Mouse (Mus musculus) hindbrain, embryonic 12.5 days (tissue): ENCODE data around the gene Dhx16. TPM values are rescaled to one million over a fixed set of nuclear protein-coding genes. Genes with fewer than 3 reads are reported as not detected.
"Not testable (repeated sequence)": the region's sequence is repeated elsewhere in the genome, so short reads cannot be mapped to it uniquely, and the experiment has no call there.

Experiments used
- ATAC-seq: fragments of 200-750 bp; cut with Nextera tagmentation; 2 replicates; pipeline ENCODE4 v1.8.0; 2017; ENCODE audit warnings: moderate TSS enrichment; ENCODE audit not compliant: low FRiP score
- H3K27ac ChIP-seq: fragments of 300-500 bp; sonication (generic); 2 replicates; pipeline ENCODE4 v1.5.1; 2016; ENCODE audit warnings: mild to moderate bottlenecking
- H3K27me3 ChIP-seq: fragments of 300-500 bp; sonication (generic); 2 replicates; pipeline ENCODE4 v1.6.1; 2016; ENCODE audit warnings: mild to moderate bottlenecking
- H3K36me3 ChIP-seq: fragments of 300-500 bp; sonication (generic); 2 replicates; pipeline ENCODE4 v1.6.1; 2016; ENCODE audit warnings: mild to moderate bottlenecking
- H3K4me1 ChIP-seq: fragments of 300-500 bp; sonication (generic); 2 replicates; pipeline ENCODE4 v1.6.1; 2016
- H3K4me2 ChIP-seq: fragments of 300-500 bp; sonication (generic); replicated peaks from 2 replicates; pipeline ENCODE4 v1.6.1; 2016; ENCODE audit warnings: mild to moderate bottlenecking
- H3K4me3 ChIP-seq: fragments of 300-500 bp; sonication (generic); 2 replicates; pipeline ENCODE4 v1.5.1; 2016; ENCODE audit warnings: mild to moderate bottlenecking
- H3K9ac ChIP-seq: fragments of 300-500 bp; sonication (generic); 2 replicates; pipeline ENCODE4 v1.6.1; 2016; ENCODE audit warnings: mild to moderate bottlenecking, moderate library complexity
- H3K9me3 ChIP-seq: fragments of 300-500 bp; sonication (generic); replicated peaks from 2 replicates; pipeline ENCODE4 v1.6.1; 2016; ENCODE audit warnings: mild to moderate bottlenecking
- WGBS: fragments of 180-500 bp; shearing (Covaris S2); methylation state at CpG from one replicate; pipeline ENCODE4 v1.1.7; 2016; 5-methylcytosine and 5-hydroxymethylcytosine counted together
- polyA plus RNA-seq: library from polyadenylated mRNA; unstranded; fragments of >200 nt; fragmentation: Nextera tagmentation; extraction: Ambion mirVana; gene quantifications from 2 replicates; pipeline ENCODE4 v1.2.1, GENCODE M21; 2016

The Dhx16 gene
- polyA plus RNA-seq, 1 experiment from 2014 or later = 45.2 TPM

- Histone ChIP-seq H3K4me1 (peaks cover 40% of the 10 kb centered on the region), H3K4me3 (peak overlapping the region; percentile 80), H3K4me2 (peak overlapping the region; percentile 64), H3K36me3 (peaks cover 31% of the 10 kb centered on the region), H3K9ac (peak overlapping the region; percentile 56), H3K9me3 (no peaks in the 10 kb centered on the region), H3K27ac (peak overlapping the region; percentile 99), H3K27me3 (no peaks in the 10 kb centered on the region)
- WGBS = 3% methylated on average over 5 of the region's 5 CpGs
- peak; percentile 33 for ATAC-seq
Observed at GRCm38 (mm10) chr17:35838570-35838969, 41.0 kb upstream of the Dhx16 start.

- peak overlapping the region; percentile 56 for H3K9ac ChIP-seq
- peak overlapping the region; percentile 99 for H3K27ac ChIP-seq
- peak overlapping the region; percentile 80 for H3K4me3 ChIP-seq
- H3K9me3 ChIP-seq, ATAC-seq, H3K27me3 ChIP-seq: not testable (repeated sequence)
- 63% methylated on average over 3 of the region's 3 CpGs for WGBS
- H3K4me2 ChIP-seq = peak overlapping the region; percentile 64
- peaks cover 27% of the 10 kb centered on the region for H3K36me3 ChIP-seq
- peaks cover 35% of the 10 kb centered on the region for H3K4me1 ChIP-seq
Observed at GRCm38 (mm10) chr17:35839002-35839401, 40.6 kb upstream of the Dhx16 start.

GRCm38 (mm10) chr17:35840561-35840960 is 39.1 kb upstream of the Dhx16 start:
- Histone ChIP-seq H3K9ac (no peak overlapping the region), H3K9me3 (no peaks in the 10 kb centered on the region), H3K27ac (peak overlapping the region; percentile 73; the same call in 1 of the 2 replicates), H3K4me2 (peak overlapping the region; percentile 73), H3K27me3 (no peaks in the 10 kb centered on the region), H3K36me3 (peaks cover 21% of the 10 kb centered on the region), H3K4me1 (peaks cover 22% of the 10 kb centered on the region), H3K4me3 (peak overlapping the region; percentile 58)
- no peak for ATAC-seq
- WGBS = 57% methylated on average over 14 of the region's 14 CpGs

- Histone ChIP-seq H3K9me3 (no peaks in the 10 kb centered on the region), H3K27ac (peak within 1 kb of the TSS; percentile 73), H3K36me3 (peaks cover 21% of the 10 kb centered on the region), H3K4me3 (peak within 1 kb of the TSS; percentile 58), H3K4me1 (peaks cover 16% of the 10 kb centered on the region), H3K27me3 (no peaks in the 10 kb centered on the region), H3K9ac (peak within 1 kb of the TSS; percentile 65), H3K4me2 (peak within 1 kb of the TSS; percentile 73)
- ATAC-seq = peak; percentile 91
- under 1% methylated on average over 59 of the region's 59 CpGs for WGBS
Observed at GRCm38 (mm10) chr17:35841076-35841950, 38.3 kb upstream of the Dhx16 start, which contains the start of gene Mdc1. Mdc1 (plus strand) TSS chr17:35841515.

GRCm38 (mm10) chr17:35842006-35842405 is 37.6 kb upstream of the Dhx16 start:
- peak overlapping the region; percentile 73 for H3K4me2 ChIP-seq
- H3K9me3 ChIP-seq = no peaks in the 10 kb centered on the region
- peak overlapping the region; percentile 65 for H3K9ac ChIP-seq
- peak overlapping the region; percentile 58 for H3K4me3 ChIP-seq
- no peak for ATAC-seq
- peaks cover 22% of the 10 kb centered on the region for H3K36me3 ChIP-seq
- H3K4me1 ChIP-seq = peaks cover 16% of the 10 kb centered on the region
- no peaks in the 10 kb centered on the region for H3K27me3 ChIP-seq
- H3K27ac ChIP-seq = peak overlapping the region; percentile 71
- whole genome bisulfite sequencing = 17% methylated on average over 11 of the region's 11 CpGs

GRCm38 (mm10) chr17:35843514-35843913 is 36.1 kb upstream of the Dhx16 start:
- H3K9ac ChIP-seq = no peak overlapping the region
- ATAC-seq = no peak
- no peak overlapping the region for H3K4me3 ChIP-seq
- peaks cover 16% of the 10 kb centered on the region for H3K4me1 ChIP-seq
- peaks cover 37% of the 10 kb centered on the region for H3K36me3 ChIP-seq
- H3K4me2 ChIP-seq = no peak overlapping the region
- no peaks in the 10 kb centered on the region for H3K27me3 ChIP-seq
- no peaks in the 10 kb centered on the region for H3K9me3 ChIP-seq
- WGBS = 98% methylated on average over 3 of the region's 3 CpGs
- no peak overlapping the region for H3K27ac ChIP-seq

GRCm38 (mm10) chr17:35848112-35848511 is 31.5 kb upstream of the Dhx16 start:
- Histone ChIP-seq H3K27ac (no peak overlapping the region), H3K9me3 (no peaks in the 10 kb centered on the region), H3K4me1 (no peaks in the 10 kb centered on the region), H3K9ac (no peak overlapping the region), H3K36me3 (peaks cover 81% of the 10 kb centered on the region), H3K27me3 (no peaks in the 10 kb centered on the region), H3K4me2 (no peak overlapping the region), H3K4me3 (no peak overlapping the region)
- ATAC-seq = no peak
- 78% methylated on average over 1 of the region's 1 CpGs for WGBS

- no peak overlapping the region for H3K4me2 ChIP-seq
- no peak overlapping the region for H3K27ac ChIP-seq
- WGBS = 89% methylated on average over 3 of the region's 3 CpGs
- H3K36me3 ChIP-seq = peaks cover 90% of the 10 kb centered on the region
- no peaks in the 10 kb centered on the region for H3K4me1 ChIP-seq
- no peak for ATAC-seq
- no peaks in the 10 kb centered on the region for H3K9me3 ChIP-seq
- no peak overlapping the region; the same call in 1 of the 2 replicates for H3K9ac ChIP-seq
- no peaks in the 10 kb centered on the region for H3K27me3 ChIP-seq
- no peak overlapping the region for H3K4me3 ChIP-seq
Observed at GRCm38 (mm10) chr17:35850974-35851373, 28.6 kb upstream of the Dhx16 start.

GRCm38 (mm10) chr17:35859371-35859770 is 20.2 kb upstream of the Dhx16 start:
- no peak for ATAC-seq
- WGBS = 100% methylated on average over 1 of the region's 1 CpGs
- Histone ChIP-seq H3K27ac (no peak overlapping the region), H3K9me3 (no peaks in the 10 kb centered on the region), H3K27me3 (no peaks in the 10 kb centered on the region), H3K4me2 (no peak overlapping the region), H3K4me1 (peaks cover 7% of the 10 kb centered on the region; the same call in 1 of the 2 replicates), H3K4me3 (no peak overlapping the region), H3K36me3 (peaks cover 26% of the 10 kb centered on the region), H3K9ac (no peak overlapping the region)

- no peak overlapping the region for H3K4me3 ChIP-seq
- H3K27me3 ChIP-seq = no peaks in the 10 kb centered on the region
- no peak for ATAC-seq
- 68% methylated on average over 2 of the region's 2 CpGs for WGBS
- no peak overlapping the region for H3K27ac ChIP-seq
- no peaks in the 10 kb centered on the region for H3K9me3 ChIP-seq
- peaks cover 11% of the 10 kb centered on the region for H3K4me1 ChIP-seq
- no peak overlapping the region for H3K9ac ChIP-seq
- H3K36me3 ChIP-seq = peaks cover 21% of the 10 kb centered on the region
- no peak overlapping the region; the same call in 1 of the 2 replicates for H3K4me2 ChIP-seq
Observed at GRCm38 (mm10) chr17:35859835-35860234, 19.8 kb upstream of the Dhx16 start.

- H3K4me1 ChIP-seq = peaks cover 15% of the 10 kb centered on the region
- no peaks in the 10 kb centered on the region for H3K9me3 ChIP-seq
- peak overlapping the region; percentile 65 for H3K9ac ChIP-seq
- no peaks in the 10 kb centered on the region for H3K27me3 ChIP-seq
- peak overlapping the region; percentile 55 for H3K4me2 ChIP-seq
- peak overlapping the region; percentile 94 for H3K27ac ChIP-seq
- WGBS = 4% methylated on average over 12 of the region's 12 CpGs
- H3K4me3 ChIP-seq = peak overlapping the region; percentile 65
- peaks cover 17% of the 10 kb centered on the region for H3K36me3 ChIP-seq
- no peak for ATAC-seq
Observed at GRCm38 (mm10) chr17:35860831-35861197, 18.8 kb upstream of the Dhx16 start.

- Histone ChIP-seq H3K4me2 (peak within 1 kb of the TSS; percentile 55), H3K9ac (peak within 1 kb of the TSS; percentile 65), H3K27ac (peak within 1 kb of the TSS; percentile 94), H3K4me3 (peak within 1 kb of the TSS; percentile 65), H3K4me1 (peaks cover 15% of the 10 kb centered on the region), H3K36me3 (peaks cover 16% of the 10 kb centered on the region), H3K27me3 (no peaks in the 10 kb centered on the region), H3K9me3 (no peaks in the 10 kb centered on the region)
- under 1% methylated on average over 47 of the region's 47 CpGs for WGBS
- ATAC-seq = peak; percentile 90
Observed at GRCm38 (mm10) chr17:35861198-35861857, 18.3 kb upstream of the Dhx16 start, which contains the start of gene Nrm. Nrm (plus strand) TSS chr17:35861318.
